Mouse (Mus musculus): ENCODE measurements around the gene Tmem184a. TPM values are rescaled to one million over a fixed set of nuclear protein-coding genes. Genes with fewer than 3 reads are reported as not detected.

Gene Tmem184a
- polyA plus RNA-seq, 1 experiment from 2014 or later: 0.05 TPM

DNA sequence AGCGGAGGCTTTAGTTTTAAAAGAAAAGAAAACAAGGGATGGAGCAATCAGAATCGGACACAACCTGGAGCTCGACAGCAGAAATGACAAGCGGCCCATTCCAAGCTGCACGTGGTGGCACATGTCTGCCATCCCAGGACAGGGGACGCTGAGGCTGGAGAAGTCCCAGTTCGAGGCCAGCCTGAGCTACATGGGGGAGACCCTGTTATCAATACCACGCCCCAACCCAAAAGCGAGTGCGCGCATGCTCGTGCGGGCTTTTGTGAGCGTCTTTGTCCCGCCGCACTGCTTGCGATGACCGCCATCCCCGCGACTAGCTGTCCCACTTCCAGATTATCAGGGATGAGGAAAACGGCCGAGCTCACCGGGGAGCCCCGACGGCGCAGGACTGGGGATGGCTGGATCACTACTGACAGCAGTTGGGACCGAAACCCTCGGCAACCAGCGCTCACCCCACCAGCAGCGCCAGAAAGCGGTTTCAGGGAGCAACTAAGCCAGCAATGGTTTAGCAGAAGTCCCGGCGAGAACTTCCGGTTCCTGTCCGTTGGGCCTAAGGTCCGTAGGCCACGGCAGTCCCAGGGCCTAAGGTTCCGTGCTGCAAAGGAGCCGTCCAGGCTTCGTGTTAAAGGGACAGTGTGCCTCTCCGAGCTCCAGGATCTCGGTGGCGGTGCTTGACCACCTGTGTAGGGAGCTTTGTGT, 6.8 kb upstream of the Tmem184a start, which contains the start of the genes Gm26938 and Psmg3:
Gm26938 (minus strand) TSS at position 51 of the 699 bp plus-strand sequence.
Psmg3 (minus strand) TSS at position 529 of the 699 bp plus-strand sequence.
- ATAC-seq: peak; percentile 84
- WGBS: under 1% methylated on average over 43 of the region's 43 CpGs
- Histone ChIP-seq H3K4me1 (peaks cover 12% of the 10 kb centered on the region), H3K36me3 (ENCODE audit: poor library complexity, severe bottlenecking) (peaks cover 24% of the 10 kb centered on the region), H3K4me2 (peak within 1 kb of the TSS; percentile 95), H3K4me3 (peak within 1 kb of the TSS; percentile 88), H3K9me3 (replicated peaks) (no peaks in the 10 kb centered on the region), H3K9ac (peak within 1 kb of the TSS; percentile 84), H3K27me3 (no peaks in the 10 kb centered on the region), H3K27ac (peak within 1 kb of the TSS; percentile 76)

- 45% methylated on average over 11 of the region's 11 CpGs for WGBS
- H3K4me2 ChIP-seq: peak overlapping the region; percentile 95
- peak; percentile 26 for ATAC-seq
Measured at GRCm38 (mm10) chr5:139825947-139826346, 6.2 kb upstream of the Tmem184a start.

GRCm38 (mm10) chr5:139824531-139824930, 4.8 kb upstream of the Tmem184a start:
- no peak for ATAC-seq
- Histone ChIP-seq H3K27ac (no peak overlapping the region), H3K36me3 (ENCODE audit: poor library complexity, severe bottlenecking) (peaks cover 35% of the 10 kb centered on the region), H3K4me3 (no peak overlapping the region), H3K9ac (no peak overlapping the region), H3K4me2 (no peak overlapping the region), H3K4me1 (peaks cover 12% of the 10 kb centered on the region), H3K9me3 (replicated peaks) (no peaks in the 10 kb centered on the region), H3K27me3 (no peaks in the 10 kb centered on the region)
- WGBS: 91% methylated on average over 10 of the region's 10 CpGs

More at GRCm38 (mm10) chr5:139825947-139826346, 6.2 kb upstream of the Tmem184a start:
- H3K4me1 ChIP-seq: peaks cover 12% of the 10 kb centered on the region
- H3K27ac ChIP-seq: peak overlapping the region; percentile 76; the same call in 1 of the 2 replicates
- peak overlapping the region; percentile 88 for H3K4me3 ChIP-seq
- no peaks in the 10 kb centered on the region for H3K27me3 ChIP-seq
- H3K9me3 ChIP-seq (replicated peaks): no peaks in the 10 kb centered on the region
- peaks cover 29% of the 10 kb centered on the region for H3K36me3 ChIP-seq (ENCODE audit: poor library complexity, severe bottlenecking)
- peak overlapping the region; percentile 84 for H3K9ac ChIP-seq

- no peak overlapping the region for H3K4me3 ChIP-seq
- peaks cover 12% of the 10 kb centered on the region for H3K4me1 ChIP-seq
- H3K36me3 ChIP-seq (ENCODE audit: poor library complexity, severe bottlenecking): peaks cover 35% of the 10 kb centered on the region
- WGBS: 92% methylated on average over 12 of the region's 12 CpGs
- no peak overlapping the region; the same call in 1 of the 2 replicates for H3K9ac ChIP-seq
- no peaks in the 10 kb centered on the region for H3K27me3 ChIP-seq
- no peak for ATAC-seq
- no peak overlapping the region for H3K27ac ChIP-seq
- H3K4me2 ChIP-seq: no peak overlapping the region
- no peaks in the 10 kb centered on the region for H3K9me3 ChIP-seq (replicated peaks)
Measured at GRCm38 (mm10) chr5:139821466-139822459, 2.0 kb upstream of the Tmem184a start.

DNA sequence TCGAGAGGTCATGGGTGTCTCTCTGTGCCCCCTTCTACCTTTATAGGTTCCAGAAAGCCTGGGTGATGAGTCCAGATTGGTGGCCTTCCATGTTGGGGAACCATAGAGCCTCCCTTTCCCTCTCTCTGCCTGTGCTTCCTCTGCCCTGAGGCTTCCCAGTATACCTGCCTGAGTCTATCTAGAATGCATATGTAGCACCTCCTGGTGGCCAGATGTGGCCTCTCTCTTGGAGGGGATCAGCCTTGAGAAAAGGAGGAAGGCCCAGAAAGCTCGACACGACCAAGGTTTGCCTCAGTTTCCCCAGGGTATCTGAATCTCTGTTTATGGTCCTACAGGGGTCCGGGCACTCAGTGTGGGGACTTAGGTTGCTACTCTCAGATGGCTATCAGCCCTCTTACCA, 916 bp downstream of the Tmem184a start:
- WGBS: 50% methylated on average over 4 of the region's 4 CpGs

DNA sequence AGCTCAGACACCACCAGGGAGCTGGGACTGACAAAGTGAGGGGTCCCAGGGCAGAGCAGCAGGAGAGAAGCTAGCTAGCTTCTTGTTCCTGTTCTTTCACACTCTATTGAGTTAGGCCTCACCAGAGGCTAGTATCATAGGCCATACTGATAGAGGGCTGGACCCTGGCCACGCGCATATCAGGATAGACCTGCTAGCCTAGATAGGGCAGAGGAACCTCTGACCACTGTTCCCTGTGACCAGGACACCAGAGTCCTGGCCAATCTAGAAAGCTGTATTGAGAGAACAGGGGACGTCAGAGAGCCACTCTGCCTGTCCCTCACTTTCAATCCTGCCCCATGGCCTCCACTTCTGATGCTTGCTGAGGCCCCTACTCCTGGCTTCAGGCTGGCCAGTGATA, 1.7 kb downstream of the Tmem184a start:
- Histone ChIP-seq H3K4me3 (no peak overlapping the region), H3K36me3 (ENCODE audit: poor library complexity, severe bottlenecking) (peaks cover 26% of the 10 kb centered on the region), H3K9ac (no peak overlapping the region), H3K4me2 (no peak overlapping the region), H3K9me3 (replicated peaks) (no peaks in the 10 kb centered on the region), H3K27ac (no peak overlapping the region), H3K27me3 (peaks cover 20% of the 10 kb centered on the region), H3K4me1 (no peaks in the 10 kb centered on the region)
- WGBS: 91% methylated on average over 3 of the region's 3 CpGs
- ATAC-seq: no peak

More for the DNA sequence above, 916 bp downstream of the Tmem184a start:
- no peak overlapping the region for H3K4me2 ChIP-seq
- H3K36me3 ChIP-seq (ENCODE audit: poor library complexity, severe bottlenecking): peaks cover 34% of the 10 kb centered on the region
- H3K27ac ChIP-seq: no peak overlapping the region
- H3K4me3 ChIP-seq: no peak overlapping the region
- H3K4me1 ChIP-seq: no peaks in the 10 kb centered on the region
- H3K9me3 ChIP-seq (replicated peaks): no peaks in the 10 kb centered on the region
- peaks cover 14% of the 10 kb centered on the region for H3K27me3 ChIP-seq
- H3K9ac ChIP-seq: no peak overlapping the region
- ATAC-seq: 0 out of 2 replicates have a peak, but pooled peaks have one; percentile 37

- H3K9ac ChIP-seq: no peak overlapping the region
- no peak for ATAC-seq
- H3K4me1 ChIP-seq: no peaks in the 10 kb centered on the region
- peaks cover 19% of the 10 kb centered on the region for H3K36me3 ChIP-seq (ENCODE audit: poor library complexity, severe bottlenecking)
- no peak overlapping the region for H3K4me2 ChIP-seq
- H3K27me3 ChIP-seq: peaks cover 27% of the 10 kb centered on the region
- no peak overlapping the region for H3K27ac ChIP-seq
- no peak overlapping the region for H3K4me3 ChIP-seq
- WGBS: 10% methylated on average over 1 of the region's 1 CpGs
- H3K9me3 ChIP-seq (replicated peaks): no peaks in the 10 kb centered on the region
Measured at GRCm38 (mm10) chr5:139817292-139817691, 2.4 kb downstream of the Tmem184a start.

DNA sequence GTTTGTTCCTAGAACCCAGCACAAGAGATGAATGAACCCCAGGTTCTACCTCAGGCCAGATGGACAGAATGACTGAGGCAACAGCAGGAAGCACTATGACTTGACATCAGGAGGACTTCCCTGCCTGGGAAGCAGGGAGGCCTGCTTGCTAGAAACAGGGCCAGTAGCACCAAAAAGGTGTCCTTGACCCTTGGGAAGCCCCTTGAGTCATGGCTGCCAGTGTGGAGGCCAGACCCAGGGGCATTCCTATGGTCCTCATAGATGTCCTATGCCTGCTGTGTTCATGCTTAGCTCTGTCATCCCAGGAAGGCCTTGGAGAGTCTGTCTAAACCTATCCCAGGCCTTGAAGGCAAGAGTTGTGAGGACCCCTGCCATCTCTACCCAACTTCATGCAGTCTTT, 3.3 kb downstream of the Tmem184a start:
- no peak overlapping the region for H3K27ac ChIP-seq
- no peak overlapping the region for H3K4me3 ChIP-seq
- ATAC-seq: no peak
- H3K36me3 ChIP-seq (ENCODE audit: poor library complexity, severe bottlenecking): peaks cover 10% of the 10 kb centered on the region
- no peak overlapping the region for H3K4me2 ChIP-seq
- no peak overlapping the region for H3K9ac ChIP-seq
- peaks cover 33% of the 10 kb centered on the region for H3K27me3 ChIP-seq
- no peaks in the 10 kb centered on the region for H3K4me1 ChIP-seq
- H3K9me3 ChIP-seq (replicated peaks): no peaks in the 10 kb centered on the region

GRCm38 (mm10) chr5:139815964-139816363, 3.8 kb downstream of the Tmem184a start:
- H3K9me3 ChIP-seq (replicated peaks): no peaks in the 10 kb centered on the region
- no peaks in the 10 kb centered on the region for H3K4me1 ChIP-seq
- ATAC-seq: no peak
- H3K9ac ChIP-seq: no peak overlapping the region
- 80% methylated on average over 6 of the region's 6 CpGs for WGBS
- H3K36me3 ChIP-seq (ENCODE audit: poor library complexity, severe bottlenecking): peaks cover 5% of the 10 kb centered on the region; the same call in 1 of the 2 replicates
- no peak overlapping the region for H3K4me2 ChIP-seq
- H3K4me3 ChIP-seq: no peak overlapping the region
- H3K27ac ChIP-seq: no peak overlapping the region
- peaks cover 33% of the 10 kb centered on the region for H3K27me3 ChIP-seq

DNA sequence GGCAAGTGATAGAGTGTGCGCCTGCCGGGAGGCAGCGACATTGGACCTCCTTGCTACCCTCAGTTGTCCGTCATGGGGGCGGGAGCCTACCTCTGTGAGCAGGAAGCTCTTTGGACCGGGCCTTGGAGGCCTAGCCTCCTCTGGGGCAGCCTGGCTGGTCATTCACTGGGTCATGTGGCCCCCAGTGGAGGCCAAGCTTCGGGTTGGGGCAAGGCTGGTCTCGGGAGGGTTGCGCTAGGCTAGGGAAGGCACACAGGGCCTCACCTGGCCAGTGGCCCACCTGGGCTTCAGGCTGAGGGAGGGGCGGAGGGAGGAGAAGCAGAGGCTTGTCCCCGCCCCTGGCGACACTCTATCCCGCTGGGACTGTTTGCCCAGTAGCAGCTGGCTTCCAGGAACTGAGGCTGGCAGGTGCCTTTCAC, 5.7 kb downstream of the Tmem184a start:
- Histone ChIP-seq H3K4me1 (no peaks in the 10 kb centered on the region), H3K9me3 (replicated peaks) (peaks cover 3% of the 10 kb centered on the region; the same call in 1 of the 2 replicates), H3K36me3 (ENCODE audit: poor library complexity, severe bottlenecking) (no peaks in the 10 kb centered on the region), H3K4me3 (no peak overlapping the region), H3K27ac (no peak overlapping the region), H3K9ac (no peak overlapping the region), H3K4me2 (no peak overlapping the region), H3K27me3 (peaks cover 33% of the 10 kb centered on the region)
- 15% methylated on average over 13 of the region's 13 CpGs for WGBS
- no peak for ATAC-seq

GRCm38 (mm10) chr5:139813126-139813490, 6.6 kb downstream of the Tmem184a start:
- Histone ChIP-seq H3K4me3 (no peak overlapping the region), H3K36me3 (ENCODE audit: poor library complexity, severe bottlenecking) (no peaks in the 10 kb centered on the region), H3K27me3 (peaks cover 33% of the 10 kb centered on the region), H3K9me3 (replicated peaks) (peaks cover 3% of the 10 kb centered on the region; the same call in 1 of the 2 replicates), H3K4me1 (no peaks in the 10 kb centered on the region), H3K4me2 (no peak overlapping the region), H3K27ac (no peak overlapping the region), H3K9ac (no peak overlapping the region)
- 62% methylated on average over 9 of the region's 10 CpGs for WGBS
- no peak for ATAC-seq

Data from forebrain, embryonic 13.5 days (tissue).